Mouse (Mus musculus): ENCODE results near the gene Wdr31. TPM values are rescaled to one million over a fixed set of nuclear protein-coding genes. Genes with fewer than 3 reads are reported as not detected.

Gene Wdr31
- polyA plus RNA-seq, 1 experiment from 2014 or later, result 13.2 TPM

- H3K4me3 ChIP-seq (ENCODE audit: low read length), result peak overlapping the region; percentile 87; the same call in 1 of the 2 replicates
These were observed 60.4 kb downstream of the Wdr31 start for GRCm38 (mm10) chr4:62410325-62410724.

GRCm38 (mm10) chr4:62409615-62410014 lies 61.1 kb downstream of the Wdr31 start:
- peaks cover 26% of the 10 kb centered on the region for H3K36me3 ChIP-seq (ENCODE audit: insufficient read depth, low read length)
- WGBS, result 21% methylated on average over 6 of the region's 6 CpGs

More at GRCm38 (mm10) chr4:62410325-62410724, 60.4 kb downstream of the Wdr31 start:
- ATAC-seq (ENCODE audit: low FRiP score, low TSS enrichment), result no peak
- 83% methylated on average over 2 of the region's 2 CpGs for WGBS
- Histone ChIP-seq H3K4me2 (replicated peaks; ENCODE audit: low read depth, low read length) (peak overlapping the region; percentile 64), H3K4me1 (ENCODE audit: insufficient read depth, low read length) (peaks cover 26% of the 10 kb centered on the region), H3K27me3 (ENCODE audit: insufficient read depth, low read length) (no peaks in the 10 kb centered on the region), H3K9me3 (ENCODE audit: low read length) (no peaks in the 10 kb centered on the region), H3K36me3 (ENCODE audit: insufficient read depth, low read length) (peaks cover 33% of the 10 kb centered on the region), H3K9ac (replicated peaks; ENCODE audit: low read length) (0 out of 2 replicates have a peak overlapping the region, but pooled peaks have one; percentile 25), H3K27ac (ENCODE audit: low read length) (no peak overlapping the region)

GRCm38 (mm10) chr4:62408601-62409282 lies 62.0 kb downstream of the Wdr31 start, which contains the start of the genes Cdc26 and Prpf4:
Cdc26 (minus strand) TSS chr4:62408642.
Prpf4 (plus strand) TSS chr4:62408797.
- Histone ChIP-seq H3K4me2 (replicated peaks; ENCODE audit: low read depth, low read length) (peak within 1 kb of the TSS; percentile 64), H3K9me3 (ENCODE audit: low read length) (no peaks in the 10 kb centered on the region), H3K4me3 (ENCODE audit: low read length) (peak within 1 kb of the TSS; percentile 87), H3K4me1 (ENCODE audit: insufficient read depth, low read length) (peaks cover 26% of the 10 kb centered on the region), H3K36me3 (ENCODE audit: insufficient read depth, low read length) (peaks cover 24% of the 10 kb centered on the region), H3K27me3 (ENCODE audit: insufficient read depth, low read length) (no peaks in the 10 kb centered on the region), H3K9ac (replicated peaks; ENCODE audit: low read length) (peak within 1 kb of the TSS; percentile 90), H3K27ac (ENCODE audit: low read length) (peak within 1 kb of the TSS; percentile 90)
- ATAC-seq (ENCODE audit: low FRiP score, low TSS enrichment), result peak; percentile 99
- under 1% methylated on average over 39 of the region's 39 CpGs for WGBS

More at GRCm38 (mm10) chr4:62409615-62410014, 61.1 kb downstream of the Wdr31 start:
- peak overlapping the region; percentile 90 for H3K9ac ChIP-seq (replicated peaks; ENCODE audit: low read length)
- no peaks in the 10 kb centered on the region for H3K9me3 ChIP-seq (ENCODE audit: low read length)
- H3K27ac ChIP-seq (ENCODE audit: low read length), result peak overlapping the region; percentile 90; the same call in 1 of the 2 replicates
- no peaks in the 10 kb centered on the region for H3K27me3 ChIP-seq (ENCODE audit: insufficient read depth, low read length)
- peak overlapping the region; percentile 87 for H3K4me3 ChIP-seq (ENCODE audit: low read length)
- H3K4me2 ChIP-seq (replicated peaks; ENCODE audit: low read depth, low read length), result peak overlapping the region; percentile 64
- ATAC-seq (ENCODE audit: low FRiP score, low TSS enrichment), result no peak
- H3K4me1 ChIP-seq (ENCODE audit: insufficient read depth, low read length), result peaks cover 26% of the 10 kb centered on the region

- peak; percentile 55 for ATAC-seq (ENCODE audit: low FRiP score, low TSS enrichment)
- Histone ChIP-seq H3K27me3 (ENCODE audit: insufficient read depth, low read length) (no peaks in the 10 kb centered on the region), H3K4me1 (ENCODE audit: insufficient read depth, low read length) (peaks cover 26% of the 10 kb centered on the region), H3K9ac (replicated peaks; ENCODE audit: low read length) (peak overlapping the region; percentile 83), H3K27ac (ENCODE audit: low read length) (peak overlapping the region; percentile 85), H3K36me3 (ENCODE audit: insufficient read depth, low read length) (peaks cover 23% of the 10 kb centered on the region), H3K9me3 (ENCODE audit: low read length) (no peaks in the 10 kb centered on the region), H3K4me2 (replicated peaks; ENCODE audit: low read depth, low read length) (peak overlapping the region; percentile 52), H3K4me3 (ENCODE audit: low read length) (peak overlapping the region; percentile 87)
- under 1% methylated on average over 35 of the region's 35 CpGs for WGBS
These were observed 62.7 kb downstream of the Wdr31 start for GRCm38 (mm10) chr4:62407730-62408582.

GRCm38 (mm10) chr4:62406133-62406532 lies 64.6 kb downstream of the Wdr31 start:
- H3K36me3 ChIP-seq (ENCODE audit: insufficient read depth, low read length), result peaks cover 26% of the 10 kb centered on the region
- no peaks in the 10 kb centered on the region for H3K9me3 ChIP-seq (ENCODE audit: low read length)
- H3K9ac ChIP-seq (replicated peaks; ENCODE audit: low read length), result no peak overlapping the region
- peaks cover 26% of the 10 kb centered on the region for H3K4me1 ChIP-seq (ENCODE audit: insufficient read depth, low read length)
- ATAC-seq (ENCODE audit: low FRiP score, low TSS enrichment), result no peak
- no peak overlapping the region for H3K4me3 ChIP-seq (ENCODE audit: low read length)
- WGBS, result 85% methylated on average over 4 of the region's 4 CpGs
- no peak overlapping the region for H3K27ac ChIP-seq (ENCODE audit: low read length)
- no peaks in the 10 kb centered on the region for H3K27me3 ChIP-seq (ENCODE audit: insufficient read depth, low read length)
- H3K4me2 ChIP-seq (replicated peaks; ENCODE audit: low read depth, low read length), result no peak overlapping the region

GRCm38 (mm10) chr4:62398956-62399355 lies 71.7 kb downstream of the Wdr31 start:
- no peak overlapping the region for H3K4me3 ChIP-seq (ENCODE audit: low read length)
- peaks cover 77% of the 10 kb centered on the region for H3K36me3 ChIP-seq (ENCODE audit: insufficient read depth, low read length)
- H3K4me1 ChIP-seq (ENCODE audit: insufficient read depth, low read length), result no peaks in the 10 kb centered on the region
- H3K9me3 ChIP-seq (ENCODE audit: low read length), result no peaks in the 10 kb centered on the region
- no peak for ATAC-seq (ENCODE audit: low FRiP score, low TSS enrichment)
- H3K9ac ChIP-seq (replicated peaks; ENCODE audit: low read length), result no peak overlapping the region
- no peak overlapping the region for H3K27ac ChIP-seq (ENCODE audit: low read length)
- no peak overlapping the region for H3K4me2 ChIP-seq (replicated peaks; ENCODE audit: low read depth, low read length)
- 92% methylated on average over 3 of the region's 3 CpGs for WGBS
- H3K27me3 ChIP-seq (ENCODE audit: insufficient read depth, low read length), result no peaks in the 10 kb centered on the region

Other genes with a start within 250 kb of the Wdr31 start
- gene Zfp37, start 239.8 kb downstream of the Wdr31 start, polyA plus RNA-seq (2015; fragmentation: Nextera tagmentation; extraction: Ambion mirVana), result 10.8 and 12.0 TPM in 2 replicates
- gene Slc31a2, start 208.3 kb downstream of the Wdr31 start, polyA plus RNA-seq (2015; fragmentation: Nextera tagmentation; extraction: Ambion mirVana), result 30.7 and 31.9 TPM in 2 replicates
- 26.2 and 29.2 TPM in 2 replicates for gene Fkbp15, start 110.3 kb downstream of the Wdr31 start, polyA plus RNA-seq (2015; fragmentation: Nextera tagmentation; extraction: Ambion mirVana)
- gene Slc31a1, start 110.2 kb downstream of the Wdr31 start, polyA plus RNA-seq (2015; fragmentation: Nextera tagmentation; extraction: Ambion mirVana), result 60.3 and 61.2 TPM in 2 replicates
- 147 and 149 TPM in 2 replicates for gene Cdc26, start 62.3 kb downstream of the Wdr31 start, polyA plus RNA-seq (2015; fragmentation: Nextera tagmentation; extraction: Ambion mirVana)
- gene Prpf4, start 62.1 kb downstream of the Wdr31 start, polyA plus RNA-seq (2015; fragmentation: Nextera tagmentation; extraction: Ambion mirVana), result 25.2 and 25.8 TPM in 2 replicates
- 0.40 and 0.95 TPM in 2 replicates for gene Rnf183, start 35.6 kb downstream of the Wdr31 start, polyA plus RNA-seq (2015; fragmentation: Nextera tagmentation; extraction: Ambion mirVana)
- gene Bspry, start 9.2 kb upstream of the Wdr31 start, polyA plus RNA-seq (2015; fragmentation: Nextera tagmentation; extraction: Ambion mirVana), result 25.9 and 28.3 TPM in 2 replicates
- 17.3 and 20.6 TPM in 2 replicates for gene Hdhd3, start 32.6 kb upstream of the Wdr31 start, polyA plus RNA-seq (2015; fragmentation: Nextera tagmentation; extraction: Ambion mirVana)
- 108 and 113 TPM in 2 replicates for gene Alad, start 49.0 kb upstream of the Wdr31 start, polyA plus RNA-seq (2015; fragmentation: Nextera tagmentation; extraction: Ambion mirVana)
- 97.0 and 102 TPM in 2 replicates for gene Pole3, start 54.2 kb upstream of the Wdr31 start, polyA plus RNA-seq (2015; fragmentation: Nextera tagmentation; extraction: Ambion mirVana)
- gene 4933430I17Rik, start 54.5 kb upstream of the Wdr31 start, polyA plus RNA-seq (2015; fragmentation: Nextera tagmentation; extraction: Ambion mirVana), result 0.49 and 0.67 TPM in 2 replicates
- 57.7 and 62.0 TPM in 2 replicates for gene Rgs3, start 89.0 kb upstream of the Wdr31 start, polyA plus RNA-seq (2015; fragmentation: Nextera tagmentation; extraction: Ambion mirVana)